Mouse (Mus musculus) G1E (cell line): ENCODE results near the gene Pcnx4.

Experiments used
- CTCF ChIP-seq: IDR thresholded peaks from 2 replicates; pipeline ENCODE4 v1.5.1; 2012; ENCODE audit warnings: low read depth, low read length, inconsistent platforms, mixed read lengths
- GATA1 ChIP-seq: IDR thresholded peaks from 2 replicates; pipeline ENCODE4 v1.6.1; 2012; ENCODE audit warnings: borderline replicate concordance, low read length, inconsistent platforms, mixed read lengths
- POLR2AphosphoS5 ChIP-seq: IDR thresholded peaks from 2 replicates; pipeline ENCODE4 v1.6.1; 2012; ENCODE audit warnings: low read depth, low read length, inconsistent platforms; ENCODE audit not compliant: insufficient replicate concordance
- TAL1 ChIP-seq: conservative IDR thresholded peaks from 2 replicates; pipeline ENCODE4 v1.6.1; 2012; ENCODE audit warnings: low read depth, low read length, inconsistent platforms, mixed read lengths

GRCm38 (mm10) chr12:72582021-72582420 is 45.8 kb downstream of the Pcnx4 start:
- TF ChIP-seq CTCF, result no peak
- TF ChIP-seq GATA1, result no peak
- no peak for TF ChIP-seq POLR2AphosphoS5
- TF ChIP-seq TAL1, result no peak
